Mouse (Mus musculus) G1E (cell line): ENCODE data around the gene D930048N14Rik.

Experiments used
- CTCF ChIP-seq: IDR thresholded peaks from 2 replicates; pipeline ENCODE4 v1.5.1; 2012; ENCODE audit warnings: low read depth, low read length, inconsistent platforms, mixed read lengths
- GATA1 ChIP-seq: IDR thresholded peaks from 2 replicates; pipeline ENCODE4 v1.6.1; 2012; ENCODE audit warnings: borderline replicate concordance, low read length, inconsistent platforms, mixed read lengths
- TAL1 ChIP-seq: conservative IDR thresholded peaks from 2 replicates; pipeline ENCODE4 v1.6.1; 2012; ENCODE audit warnings: low read depth, low read length, inconsistent platforms, mixed read lengths

- TF ChIP-seq TAL1 (no peak), CTCF (no peak), GATA1 (no peak)
Measured at GRCm38 (mm10) chr11:51627425-51627824, 23.3 kb upstream of the D930048N14Rik start.
